Mouse (Mus musculus) left cerebral cortex, postnatal 10 days (tissue): ENCODE data around the gene Ccr8. TPM values are rescaled to one million over a fixed set of nuclear protein-coding genes. Genes with fewer than 3 reads are reported as not detected.

Experiments used
- DNase-seq, 2 experiments: peaks; one replicate each; pipeline ENCODE4 v3.0.0; 2021 to 2022; ENCODE audit warnings: low spot score in 2 of 2, mixed read lengths in 1 of 2; ENCODE audit errors: extremely low spot score in 1 of 2
- intact Hi-C: fragments of 180-260 bp; cut with DNase I; formaldehyde crosslinking; loops from one replicate; pipeline ENCODE4 v1.15.1; 2025
- total RNA-seq, 2 experiments: library from RNA; stranded (reverse); gene quantifications; 2 replicates each; pipeline ENCODE4 v1.2.3; 2021

The Ccr8 gene
- total RNA-seq, 2 experiments from 2014 or later, result not detected

DNA sequence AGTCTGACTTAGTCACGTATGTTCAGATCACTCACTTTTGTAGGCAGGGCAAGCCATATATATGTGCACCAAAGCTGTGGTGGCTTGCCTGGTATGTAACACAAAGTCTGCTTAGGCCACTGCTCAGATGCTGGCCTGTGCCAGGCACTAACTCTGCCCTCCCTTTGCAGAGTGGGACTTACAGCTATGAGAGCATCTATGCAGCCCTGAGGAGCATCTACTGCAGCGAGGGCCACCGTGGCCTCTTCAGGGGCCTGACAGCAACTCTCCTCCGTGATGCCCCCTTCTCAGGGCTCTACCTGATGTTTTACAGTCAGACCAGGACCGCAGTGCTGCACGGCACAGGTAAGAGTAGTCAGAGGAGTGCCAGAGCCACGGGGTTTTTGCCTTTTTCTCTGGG, 28.6 kb downstream of the Ccr8 start:
- intact Hi-C loops, result no loop called here
- no peak for DNase-seq

DNA sequence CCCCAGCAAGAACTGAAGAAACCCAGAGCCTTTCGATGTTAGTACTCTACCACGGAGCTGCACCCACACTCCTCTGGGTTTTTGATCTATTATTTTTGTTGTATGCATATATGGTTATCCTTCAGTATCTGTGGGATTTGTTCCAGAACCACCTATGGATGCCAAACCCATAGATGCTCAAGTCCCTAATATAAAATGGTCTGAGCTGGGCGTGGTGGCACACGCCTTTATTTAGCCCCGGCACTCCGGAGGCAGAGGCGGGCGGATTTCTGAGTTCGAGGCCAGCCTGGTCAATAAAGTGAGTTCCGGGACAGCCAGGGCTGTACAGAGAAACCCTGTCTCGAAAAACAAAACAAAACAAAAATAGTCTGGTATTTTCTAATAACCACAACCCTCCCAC, 35.0 kb downstream of the Ccr8 start:
- no peak for DNase-seq
- intact Hi-C loops, result no loop called here

DNA sequence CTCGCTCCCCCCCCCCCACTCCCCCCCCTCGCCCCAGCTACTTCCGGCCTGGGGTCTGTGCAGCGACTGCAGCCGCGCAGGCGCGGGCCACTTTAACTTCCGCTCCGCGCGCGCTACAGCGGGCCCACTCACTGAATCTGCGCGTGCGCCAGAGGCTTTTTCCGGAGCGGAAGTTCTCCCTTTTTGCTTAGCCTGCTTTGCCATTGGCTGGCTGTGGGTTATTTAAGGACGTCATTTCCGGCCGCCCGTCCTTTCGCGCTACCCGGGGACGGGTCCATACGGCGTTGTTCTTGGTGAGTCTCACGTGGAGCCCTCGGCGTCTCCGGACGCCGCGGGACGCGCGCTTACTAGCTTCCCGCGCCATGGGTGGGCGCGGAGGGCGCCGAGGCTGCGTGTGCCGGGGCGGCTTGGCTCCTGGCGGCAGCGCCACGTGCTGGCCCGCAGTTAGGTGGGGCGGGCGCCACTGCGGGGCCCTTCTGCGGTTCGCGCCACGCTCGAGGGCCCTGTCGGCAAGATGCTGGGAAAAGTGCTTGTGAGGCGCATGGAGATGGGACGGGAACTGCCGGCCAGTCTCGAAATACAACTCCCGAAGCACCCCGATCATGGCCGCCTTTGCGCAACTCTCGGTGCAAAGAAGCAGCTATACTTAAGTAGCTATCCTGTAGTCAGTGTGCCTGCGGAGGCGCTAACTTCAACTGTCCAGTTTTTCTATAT, 35.8 kb downstream of the Ccr8 start, which contains the start of gene Rpsa:
Rpsa (plus strand) TSS at position 152 of the 714 bp plus-strand sequence.
- DNase-seq, result peak; percentile 98
- intact Hi-C loops, result no loop called here

DNA sequence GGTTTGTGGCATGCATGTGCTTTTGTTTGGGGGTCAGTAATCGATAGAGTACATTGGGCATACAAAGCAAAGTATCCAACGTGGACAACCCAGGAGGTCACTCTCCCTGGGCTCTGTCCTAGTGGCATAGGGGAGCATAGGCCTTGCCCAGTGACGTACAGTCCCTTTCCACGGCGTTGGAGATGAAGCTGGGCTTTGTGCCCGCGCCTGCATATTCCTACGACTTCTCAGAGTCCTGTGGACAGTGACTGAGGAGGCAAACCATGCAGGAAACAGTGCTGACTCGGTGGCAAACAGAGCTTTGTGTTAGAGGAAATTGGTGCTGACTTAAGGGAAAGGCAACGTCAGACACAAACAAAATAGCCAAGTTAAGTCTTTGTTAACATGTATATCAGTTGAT, 37.4 kb downstream of the Ccr8 start:
- intact Hi-C loops, result no loop called here
- no peak for DNase-seq

DNA sequence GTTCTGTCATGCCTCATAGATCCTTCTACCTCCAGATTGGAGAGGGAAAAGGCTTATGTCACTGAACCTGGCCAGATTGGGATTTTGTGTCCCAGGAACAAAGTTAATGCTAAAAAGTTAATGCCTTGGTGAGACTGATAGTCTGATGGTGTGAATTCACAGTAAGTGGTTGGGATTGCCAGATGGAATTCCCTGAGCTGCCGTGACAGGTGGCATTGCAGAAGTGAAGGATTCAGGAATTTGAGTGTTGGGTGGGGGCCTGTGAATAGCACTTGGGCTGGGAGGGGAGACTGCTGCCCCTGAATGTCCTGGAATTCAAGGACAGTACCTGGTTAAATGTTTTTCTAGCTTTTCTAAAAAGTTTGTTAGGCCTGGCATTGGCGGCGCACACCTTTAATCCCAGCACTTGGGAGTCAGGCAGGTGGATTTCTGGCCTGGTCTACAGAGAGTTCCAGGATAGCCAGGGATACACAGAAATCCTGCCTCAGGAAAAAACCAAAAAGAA, 39.9 kb downstream of the Ccr8 start:
- DNase-seq, result no peak
- intact Hi-C loops, result no loop called here

DNA sequence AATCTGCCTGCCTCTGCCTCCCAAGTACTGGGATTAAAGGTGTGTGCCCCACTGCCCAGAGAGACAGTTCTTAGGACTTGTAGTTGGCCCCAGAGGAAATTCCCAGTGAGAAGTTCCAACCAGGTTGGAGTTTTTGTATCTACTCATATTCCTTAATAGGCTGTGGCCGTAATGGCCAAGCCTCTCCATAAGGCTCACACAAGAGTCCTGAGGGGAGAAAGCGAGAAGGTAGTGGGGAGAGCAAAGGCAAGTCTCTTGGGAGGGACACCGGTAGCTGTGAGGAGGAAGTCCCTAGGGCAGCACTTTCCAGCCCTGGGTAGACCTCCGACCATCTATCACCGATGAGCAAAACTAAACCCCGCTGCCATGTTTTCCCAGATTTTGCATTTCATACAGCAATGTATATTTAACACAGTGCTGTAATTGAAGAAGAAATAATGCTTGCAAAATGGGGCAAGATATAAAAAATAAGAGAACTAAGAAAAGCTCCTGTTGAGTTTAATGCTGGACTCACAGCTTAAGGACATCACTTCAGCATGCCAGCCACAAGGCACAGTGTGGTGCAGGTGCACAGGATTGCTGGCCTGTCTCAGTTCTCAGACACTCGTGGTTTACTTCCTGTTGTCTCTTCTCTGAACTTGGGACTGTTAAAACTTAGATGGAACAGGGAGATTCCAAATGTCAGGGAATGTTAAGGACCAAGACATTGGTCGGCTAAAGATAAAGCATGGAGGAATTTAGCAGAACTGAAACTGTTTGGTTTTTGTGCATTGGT, 41.3 kb downstream of the Ccr8 start:
- intact Hi-C loops, result no loop called here
- DNase-seq, result no peak

DNA sequence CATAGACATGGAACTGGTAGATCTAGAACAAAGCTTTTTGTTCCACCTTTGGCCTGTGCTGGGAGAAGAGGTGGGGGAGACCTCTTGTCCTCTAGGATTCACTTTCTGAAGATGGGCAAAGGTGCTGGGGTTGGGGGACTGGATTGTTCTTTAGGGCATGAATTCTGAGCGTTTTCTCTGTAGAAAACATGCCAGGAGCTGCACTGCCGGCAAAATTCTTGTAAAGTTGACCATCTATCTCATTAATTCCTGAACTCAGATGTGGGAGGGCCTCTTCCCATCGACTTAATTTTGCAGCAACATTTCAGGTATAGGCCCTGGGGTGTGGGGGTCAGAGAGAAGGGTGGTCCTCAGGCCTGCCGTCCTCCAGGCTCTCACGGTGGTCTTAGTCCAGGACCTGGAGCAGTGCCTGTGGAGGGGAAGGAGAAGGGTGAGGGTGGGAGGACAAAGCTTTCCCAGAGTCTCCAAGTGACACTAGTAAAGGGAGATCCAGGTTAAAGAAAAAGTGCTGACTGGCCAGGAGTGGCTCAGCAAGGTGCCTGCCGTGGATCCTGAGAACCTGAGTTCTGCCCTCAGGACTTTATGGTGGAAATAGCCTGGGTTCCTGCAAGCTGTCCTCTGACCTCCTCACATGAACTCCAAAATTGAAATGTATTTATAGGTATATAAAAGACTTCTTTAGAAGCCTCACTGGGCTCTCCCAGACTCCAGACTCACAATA, 42.0 kb downstream of the Ccr8 start:
- no peak for DNase-seq
- intact Hi-C loops, result no loop called here

DNA sequence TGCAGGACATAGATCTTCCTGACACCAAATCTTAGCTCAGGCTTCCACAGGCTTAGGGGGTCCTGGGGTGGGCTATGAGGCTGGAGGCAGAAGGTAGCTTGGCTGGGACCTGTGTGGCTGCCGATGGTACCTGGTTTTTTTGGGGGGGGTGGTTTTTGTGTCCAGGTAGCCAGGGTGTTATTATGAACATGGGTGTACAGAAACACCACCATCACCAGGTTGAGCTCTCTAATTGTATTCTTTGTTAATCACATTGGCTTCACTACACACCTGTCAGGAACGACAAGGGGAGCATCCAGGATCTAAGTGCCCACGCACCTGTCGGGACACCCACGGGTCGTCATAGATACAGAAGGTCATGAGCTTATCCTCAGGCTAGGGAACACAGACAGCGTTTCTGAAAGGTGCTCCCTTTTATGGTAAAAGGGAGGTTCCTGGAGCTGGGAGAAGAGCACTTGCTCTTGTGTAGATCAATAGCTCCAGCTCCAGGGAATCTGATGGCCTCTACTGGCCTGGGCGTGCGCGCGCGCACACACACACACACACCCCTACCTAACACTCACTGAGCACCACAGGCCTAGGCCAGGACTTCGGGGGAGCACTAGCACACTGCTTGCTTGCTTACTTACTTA, 42.7 kb downstream of the Ccr8 start:
- intact Hi-C loops, result no loop called here
- no peak for DNase-seq

DNA sequence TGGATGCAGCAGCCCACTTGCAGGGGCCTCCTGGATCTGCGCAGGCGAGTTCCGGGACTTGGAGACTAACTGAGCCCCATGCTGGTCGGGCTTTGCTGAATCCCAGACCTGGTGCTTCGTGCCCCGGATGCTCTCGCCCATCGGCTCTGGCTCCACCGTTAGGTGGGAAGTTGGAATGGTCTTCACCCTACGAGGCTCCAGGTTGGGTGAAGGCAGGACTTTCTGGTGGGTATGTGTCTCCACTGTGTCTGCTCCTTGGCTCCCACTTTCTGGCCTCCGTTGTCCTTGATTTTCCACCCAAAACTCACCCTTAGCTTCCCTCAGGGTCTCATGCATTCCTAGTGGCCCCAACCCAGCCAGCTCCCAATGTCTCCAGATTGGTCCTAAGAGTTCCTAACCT, 43.5 kb downstream of the Ccr8 start:
- intact Hi-C loops, result no loop called here
- no peak for DNase-seq

DNA sequence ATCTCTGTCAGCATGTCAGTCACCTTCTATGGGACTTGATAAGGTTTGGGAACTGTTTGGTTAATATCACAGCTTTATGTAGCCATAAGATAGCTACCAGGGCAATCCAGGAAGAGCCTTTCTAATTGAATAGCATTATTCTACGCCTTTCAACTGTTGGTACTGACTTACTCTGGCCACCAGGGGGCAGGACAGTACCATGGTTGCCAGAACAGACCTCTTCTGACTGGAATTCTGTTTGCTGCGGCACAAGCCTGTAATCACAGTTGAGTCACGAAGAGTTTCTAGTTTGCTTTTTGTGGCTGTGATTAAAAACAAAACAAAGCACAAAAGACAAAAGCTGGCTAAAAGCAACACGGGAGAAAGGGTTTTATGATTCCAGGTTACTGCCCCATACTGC, 48.7 kb downstream of the Ccr8 start:
- peak; percentile 77 to 82 for DNase-seq
- intact Hi-C loops, result loop anchor here (2.0 to 5.0 kb wide), 3 partner anchors 30 to 357 kb away; no protein-coding TSS in a partner anchor

DNA sequence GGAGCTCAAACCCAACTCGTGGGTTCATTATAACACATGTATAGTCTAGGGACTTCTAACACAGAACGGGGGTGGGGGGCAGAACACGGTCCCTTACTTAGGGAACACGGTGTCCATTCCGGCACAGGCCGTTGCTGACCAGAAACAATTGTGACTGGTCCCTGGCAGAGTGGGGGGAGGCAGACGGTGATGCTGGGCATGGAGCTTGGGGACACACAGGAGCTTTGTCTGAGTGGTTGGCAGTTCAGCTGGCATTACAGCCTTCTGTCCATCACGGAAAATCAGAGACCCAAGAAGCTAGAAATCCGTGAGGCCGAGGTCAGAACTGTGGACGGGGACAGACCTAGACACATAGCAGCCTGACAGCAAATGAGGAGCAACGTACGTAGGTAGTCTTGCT, 52.6 kb downstream of the Ccr8 start:
- intact Hi-C loops, result loop anchor here (5.0 kb wide), 2 partner anchors 233 to 353 kb away; no protein-coding TSS in a partner anchor
- DNase-seq, result no peak

Other genes with a start within 250 kb of the Ccr8 start
- 10 to 100 TPM; 75.7 to 85.8 TPM for gene Wdr48, start 197.2 kb upstream of the Ccr8 start, total RNA-seq
- gene Gorasp1, start 154.5 kb upstream of the Ccr8 start, total RNA-seq, result 10 to 100 TPM; 26.1 to 26.2 TPM
- gene Ttc21a, start 154.5 kb upstream of the Ccr8 start, total RNA-seq, result 1 to 10 TPM; 1.1 TPM
- gene Csrnp1, start 107.5 kb upstream of the Ccr8 start, total RNA-seq, result 1 to 10 TPM; 7.6 to 8.7 TPM
- under 1 TPM in 1 of 2 experiments, not detected in 1; 0.11 TPM for gene Xirp1, start 68.5 kb upstream of the Ccr8 start, total RNA-seq
- gene Cx3cr1, start 22.2 kb upstream of the Ccr8 start, total RNA-seq, result 10 to 100 TPM; 31.9 to 33.5 TPM
- 10 to 100 TPM; 24.5 to 26.6 TPM for gene Slc25a38, start 18.3 kb downstream of the Ccr8 start, total RNA-seq
- 100 to 1,000 TPM; 711 to 726 TPM for gene Rpsa, start 35.6 kb downstream of the Ccr8 start, total RNA-seq
- gene Mobp, start 57.6 kb downstream of the Ccr8 start, total RNA-seq, result 10 to 100 TPM; 18.6 to 57.9 TPM
- gene Myrip, start 209.4 kb downstream of the Ccr8 start, total RNA-seq, result 10 to 100 TPM; 63.5 to 70.6 TPM